Mouse (Mus musculus): ENCODE results near the gene Fam186b.

GRCm38 (mm10) chr15:99226090-99226489 lies 69.6 kb downstream of the Fam186b start:
- TF ChIP-seq CTCF (IDR thresholded peaks at IDR 0.05; ENCODE audit: low read depth, low read length) = no peak
- no peak for TF ChIP-seq EP300 (IDR thresholded peaks at IDR 0.05; ENCODE audit: insufficient read depth, low read depth, low read length)
- TF ChIP-seq POLR2A (IDR thresholded peaks at IDR 0.05; ENCODE audit: insufficient read depth, low read length) = no peak

Measured in ES-Bruce4 (cell line).